Mouse (Mus musculus) liver, embryonic 14.5 days (tissue): ENCODE measurements around the gene Atxn10.

Experiments
- CTCF ChIP-seq: IDR thresholded peaks from 2 replicates; pipeline ENCODE4 v1.5.1; 2016; ENCODE audit warnings: antibody characterized with exemption, low read depth, control low read depth
- EP300 ChIP-seq: IDR thresholded peaks from 2 replicates; pipeline ENCODE4 v1.6.1; 2016; ENCODE audit warnings: antibody characterized with exemption, low read depth

DNA sequence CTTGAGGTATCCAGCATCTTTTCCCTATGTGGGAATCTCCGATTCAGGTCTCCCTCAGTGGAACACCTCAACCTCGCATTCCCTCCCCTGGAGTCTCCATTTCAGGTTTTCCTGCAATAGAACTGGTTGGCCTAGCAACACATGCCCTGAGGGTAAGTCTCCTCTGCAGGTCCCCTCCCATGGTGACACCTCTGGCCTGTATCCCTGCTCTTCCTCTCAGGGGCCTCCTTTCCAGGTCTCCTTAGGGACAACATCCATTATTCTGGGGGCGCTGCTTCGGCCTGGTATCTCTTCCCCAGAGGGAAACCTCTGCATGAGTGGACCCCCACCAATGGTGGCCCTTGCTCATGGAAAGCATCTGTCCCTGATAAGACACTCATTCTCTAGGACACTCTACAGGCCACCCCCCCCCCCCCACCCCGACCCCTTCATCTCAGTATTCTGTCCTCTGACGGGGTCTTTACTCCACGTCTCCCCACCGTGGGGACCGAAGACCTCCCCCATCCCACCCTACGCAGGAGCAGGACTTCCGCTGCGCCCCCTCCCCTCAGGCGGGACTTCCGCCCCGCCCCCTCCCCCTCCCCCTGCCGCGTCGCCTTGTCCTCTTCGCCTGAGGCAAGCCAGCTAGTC, at the start of gene Atxn10:
- TF ChIP-seq CTCF = no peak
- TF ChIP-seq EP300 = no peak
